Mouse (Mus musculus) small intestine, adult 2 months (tissue): ENCODE data around the gene Itga2b.

Source experiments
- CTCF ChIP-seq: fragments of 200-500 bp; IDR thresholded peaks from 2 replicates; pipeline ENCODE4 v1.5.1; 2012; ENCODE audit warnings: low read depth, mild to moderate bottlenecking, control low read depth, inconsistent platforms, low read length, moderate library complexity, mixed read lengths; ENCODE audit not compliant: insufficient replicate concordance, insufficient read length; ENCODE audit errors: extremely low read depth
- POLR2A ChIP-seq: fragments of 200-500 bp; IDR thresholded peaks from 2 replicates; pipeline ENCODE4 v1.6.1; 2012; ENCODE audit warnings: low read depth, mild to moderate bottlenecking, control low read depth, inconsistent platforms, low read length, moderate library complexity

GRCm38 (mm10) chr11:102437120-102438061 lies 32.5 kb downstream of the Itga2b start:
- TF ChIP-seq CTCF, result no peak
- no peak for TF ChIP-seq POLR2A
